Comparison of ENCODE assay signal across 18 mouse cellular contexts in the genomic region with DNA sequence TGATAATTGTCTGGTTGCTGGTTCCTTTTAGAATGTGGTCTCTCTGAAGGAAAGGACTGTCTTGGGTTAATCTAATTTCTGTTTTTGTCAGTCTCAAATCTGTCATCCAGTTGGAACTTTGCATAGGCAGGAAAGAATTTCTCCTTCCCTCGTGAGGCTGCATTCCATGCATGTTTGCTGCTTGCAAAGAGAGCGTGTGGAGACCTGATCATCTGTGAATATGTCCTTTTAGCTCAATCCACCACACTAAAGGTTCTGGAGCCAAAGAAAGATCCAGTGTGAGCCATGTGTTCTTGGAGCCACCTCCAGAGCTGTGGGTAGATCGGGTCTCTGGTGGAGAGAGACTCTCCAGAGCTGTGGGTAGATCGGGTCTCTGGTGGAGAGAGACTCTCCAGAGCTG.
A peak's percentile ranks its signal among the peaks of the same experiment; 100 is the strongest.
DNase-seq lines count a peak whose midpoint lies in the region; ATAC-seq and TF ChIP-seq lines count a peak whose summit lies in the region.
"Had no signal": no experiment of that assay in that cellular context is flagged by ENCODE, and none has a peak within 500 bp of the region (broad histone marks: within the 10 kb centered on the region; RNA-seq: fewer than 3 reads in every experiment).

No protein-coding gene starts in this region.

- H3K27me3 ChIP-seq in lung, postnatal 0 days (replicated peaks; ENCODE audit: insufficient read depth, low read length): no peaks in the 10 kb centered on the region
- H3K27me3 ChIP-seq: CH12.LX; embryonic facial prominence, embryonic 12.5 days; hindbrain, embryonic 13.5 days had no signal

- intact Hi-C loops in heart, postnatal 10 days (cut with DNase I): no loop called here
- intact Hi-C loops in left cerebral cortex, adult 2 months (cut with DNase I): no loop called here

- H3K4me3 ChIP-seq in lung, postnatal 0 days (ENCODE audit: low read depth, low read length): no peak overlapping the region
- no peak overlapping the region for H3K4me3 ChIP-seq in left cerebral cortex, adult 2 months
- H3K4me3 ChIP-seq: embryonic facial prominence, embryonic 12.5 days; gastrocnemius, adult 2 months; hindbrain, embryonic 13.5 days had no signal

- H3K27ac ChIP-seq in lung, postnatal 0 days (ENCODE audit: low read length): no peak overlapping the region
- no peak overlapping the region for H3K27ac ChIP-seq in left cerebral cortex, adult 2 months
- H3K27ac ChIP-seq: embryonic facial prominence, embryonic 12.5 days; gastrocnemius, adult 2 months; hindbrain, embryonic 13.5 days; liver, embryonic 14.5 days had no signal

- H3K36me3 ChIP-seq in lung, postnatal 0 days (ENCODE audit: insufficient read depth, low read length): no peaks in the 10 kb centered on the region
- H3K36me3 ChIP-seq: embryonic facial prominence, embryonic 12.5 days; hindbrain, embryonic 13.5 days had no signal

- no peak for TF ChIP-seq EP300 in lung, postnatal 0 days (IDR thresholded peaks at IDR 0.05)

- no peaks in the 10 kb centered on the region for H3K9me3 ChIP-seq in lung, postnatal 0 days (ENCODE audit: low read length)
- H3K9me3 ChIP-seq: embryonic facial prominence, embryonic 12.5 days; hindbrain, embryonic 13.5 days had no signal

- no peak for ATAC-seq in lung, postnatal 0 days
- ATAC-seq: forebrain, embryonic 16.5 days had no signal

- TF ChIP-seq CTCF in lung, postnatal 0 days (IDR thresholded peaks at IDR 0.05): no peak
- TF ChIP-seq CTCF in left cerebral cortex, adult 2 months (IDR thresholded peaks at IDR 0.05): no peak

- peak; percentile 29 for DNase-seq in embryo, embryonic 10 days (ENCODE audit: low spot score)
- no peak for DNase-seq in embryo, embryonic 10.5 days (ENCODE audit: low spot score)
- peak; percentile 9 for DNase-seq in kidney, adult 11 months
- no peak for DNase-seq in kidney, postnatal 4 days
- peak; percentile 29 for DNase-seq in lung, postnatal 0 days (ENCODE audit: low spot score)
- DNase-seq in lung, postnatal 4 days: no peak
- peak; percentile 21 to 35 for DNase-seq in heart, postnatal 10 days
- DNase-seq in left cerebral cortex, adult 2 months (ENCODE audit: extremely low spot score in 1 of 2, low spot score in 2 of 2): no peak
- DNase-seq: adrenal gland, postnatal 10 days; cerebellum, adult 11 months; cerebellum, postnatal 14 days; gastrocnemius, adult 2 months; right cerebral cortex, adult 18-20 months had no signal

- H3K4me1 ChIP-seq in lung, postnatal 0 days (ENCODE audit: insufficient read depth, low read depth, low read length): no peaks in the 10 kb centered on the region
- H3K4me1 ChIP-seq: embryonic facial prominence, embryonic 12.5 days; hindbrain, embryonic 13.5 days had no signal

- H3K4me2 ChIP-seq in lung, postnatal 0 days (replicated peaks; ENCODE audit: low read depth, low read length): no peak overlapping the region
- H3K4me2 ChIP-seq: embryonic facial prominence, embryonic 12.5 days; hindbrain, embryonic 13.5 days had no signal

- 38% methylated on average over 4 of the region's 4 CpGs for WGBS in lung, postnatal 0 days

- no peak overlapping the region for H3K9ac ChIP-seq in lung, postnatal 0 days (replicated peaks; ENCODE audit: low read depth)
- H3K9ac ChIP-seq: embryonic facial prominence, embryonic 12.5 days; hindbrain, embryonic 13.5 days; liver, embryonic 14.5 days had no signal

Comparison
In these comparisons a context has a peak if more than half of its experiments do, and no peak if none do; other contexts are left out.
1. DNase-seq: peak in embryo, embryonic 10 days (single experiment), kidney, adult 11 months (single experiment), lung, postnatal 0 days (single experiment) and heart, postnatal 10 days (2 of 2); none in embryo, embryonic 10.5 days (single experiment), kidney, postnatal 4 days (0 of 2), lung, postnatal 4 days (0 of 2) and left cerebral cortex, adult 2 months (0 of 2).